Mouse (Mus musculus) megakaryocyte, embryonic 14.5 days (primary cell): ENCODE data around the gene Esr2.

Experiments used
- FLI1 ChIP-seq: IDR thresholded peaks from 2 replicates; pipeline ENCODE4 v1.6.1; 2012; ENCODE audit warnings: low read length, inconsistent platforms, mixed read lengths
- GATA1 ChIP-seq: IDR thresholded peaks from 3 replicates; pipeline ENCODE4 v1.6.1; 2012; ENCODE audit warnings: mixed read lengths, low read length, inconsistent platforms, borderline replicate concordance

GRCm38 (mm10) chr12:76185167-76185816 is 8.2 kb upstream of the Esr2 start:
- TF ChIP-seq GATA1, result no peak
- no peak for TF ChIP-seq FLI1
